Mouse (Mus musculus) kidney, postnatal 0 days (tissue): Measurements from ENCODE around the gene Gpc6. TPM values are rescaled to one million over a fixed set of nuclear protein-coding genes. Genes with fewer than 3 reads are reported as not detected.
A peak's percentile ranks its signal among the peaks of the same experiment; 100 is the strongest.

Experiments
- ATAC-seq: fragments of 200-750 bp; cut with Nextera tagmentation; replicated peaks from 2 replicates; pipeline ENCODE4 v1.8.0; 2017; ENCODE audit warnings: low read depth, moderate number of reproducible peaks, moderate TSS enrichment, moderate library complexity; ENCODE audit not compliant: low FRiP score
- DNase-seq: peaks from one replicate; pipeline ENCODE4 v3.0.0-alpha.2; 2016; ENCODE audit warnings: low spot score
- H3K27ac ChIP-seq: fragments of 300-500 bp; sonication (generic); 2 replicates; pipeline ENCODE4 v1.5.1; 2014; ENCODE audit warnings: mild to moderate bottlenecking
- H3K27me3 ChIP-seq: fragments of 300-500 bp; sonication (generic); 2 replicates; pipeline ENCODE4 v1.6.1; 2014; ENCODE audit warnings: low read length, mixed read lengths; ENCODE audit not compliant: insufficient read depth
- H3K36me3 ChIP-seq: fragments of 300-500 bp; sonication (generic); 2 replicates; pipeline ENCODE4 v1.6.1; 2014; ENCODE audit warnings: low read length, mixed read lengths; ENCODE audit not compliant: insufficient read depth
- H3K4me1 ChIP-seq: fragments of 300-500 bp; sonication (generic); replicated peaks from 2 replicates; pipeline ENCODE4 v1.6.1; 2014; ENCODE audit warnings: antibody characterized with exemption, low read length, mixed read lengths; ENCODE audit not compliant: insufficient read depth
- H3K4me2 ChIP-seq: fragments of 300-500 bp; sonication (generic); 2 replicates; pipeline ENCODE4 v1.6.1; 2014; ENCODE audit warnings: mild to moderate bottlenecking, low read length, moderate library complexity, mixed read lengths
- H3K4me3 ChIP-seq: fragments of 300-500 bp; sonication (generic); replicated peaks from 2 replicates; pipeline ENCODE4 v1.5.1; 2014; ENCODE audit warnings: low read depth, low read length
- H3K9ac ChIP-seq: fragments of 300-500 bp; sonication (generic); 2 replicates; pipeline ENCODE4 v1.6.1; 2014; ENCODE audit warnings: low read depth, low read length
- H3K9me3 ChIP-seq: fragments of 300-500 bp; sonication (generic); replicated peaks from 2 replicates; pipeline ENCODE4 v1.6.1; 2016; ENCODE audit warnings: low read length, inconsistent platforms, mixed read lengths
- CTCF ChIP-seq: IDR thresholded peaks from 2 replicates; pipeline ENCODE4 v1.5.1; 2016; ENCODE audit warnings: antibody characterized with exemption, low read depth, mild to moderate bottlenecking, moderate library complexity
- WGBS: fragments of 180-500 bp; shearing (Covaris S2); extraction: QIAGEN DNeasy Blood & Tissue Kit; methylation state at CpG from one replicate; pipeline ENCODE4 v1.1.7; 2014; 5-methylcytosine and 5-hydroxymethylcytosine counted together
- polyA plus RNA-seq: library from polyadenylated mRNA; unstranded; fragments of >200 nt; fragmentation: Nextera tagmentation; extraction: Ambion mirVana; gene quantifications from 2 replicates; pipeline ENCODE4 v1.2.1, GENCODE M21; 2015

The Gpc6 gene
- polyA plus RNA-seq, 1 experiment from 2014 or later, result 46.4 TPM

GRCm38 (mm10) chr14:117351296-117351695 lies 426.2 kb downstream of the Gpc6 start:
- ATAC-seq, result no peak
- H3K4me1 ChIP-seq, result no peaks in the 10 kb centered on the region
- WGBS, result 69% methylated on average over 7 of the region's 7 CpGs
- no peaks in the 10 kb centered on the region for H3K9me3 ChIP-seq
- H3K36me3 ChIP-seq, result no peaks in the 10 kb centered on the region
- no peak overlapping the region for H3K4me2 ChIP-seq
- no peak for TF ChIP-seq CTCF
- no peak overlapping the region for H3K27ac ChIP-seq
- H3K4me3 ChIP-seq, result no peak overlapping the region
- no peaks in the 10 kb centered on the region for H3K27me3 ChIP-seq
- H3K9ac ChIP-seq, result no peak overlapping the region
- no peak for DNase-seq

- Histone ChIP-seq H3K36me3 (no peaks in the 10 kb centered on the region), H3K27me3 (no peaks in the 10 kb centered on the region), H3K9me3 (no peaks in the 10 kb centered on the region), H3K9ac (no peak overlapping the region), H3K4me3 (no peak overlapping the region), H3K4me1 (no peaks in the 10 kb centered on the region), H3K27ac (no peak overlapping the region), H3K4me2 (no peak overlapping the region)
- DNase-seq (no peak), ATAC-seq (no peak)
- WGBS, result 76% methylated on average over 9 of the region's 9 CpGs
- TF ChIP-seq CTCF, result no peak
These were observed 436.2 kb downstream of the Gpc6 start for GRCm38 (mm10) chr14:117361155-117361964.

GRCm38 (mm10) chr14:117361965-117362309 lies 436.8 kb downstream of the Gpc6 start:
- Histone ChIP-seq H3K4me3 (no peak overlapping the region), H3K9ac (no peak overlapping the region), H3K27ac (no peak overlapping the region), H3K36me3 (no peaks in the 10 kb centered on the region), H3K4me1 (no peaks in the 10 kb centered on the region), H3K27me3 (no peaks in the 10 kb centered on the region), H3K4me2 (no peak overlapping the region), H3K9me3 (no peaks in the 10 kb centered on the region)
- ATAC-seq (no peak), DNase-seq (no peak)
- 95% methylated on average over 2 of the region's 2 CpGs for WGBS
- no peak for TF ChIP-seq CTCF

GRCm38 (mm10) chr14:117369331-117369866 lies 444.3 kb downstream of the Gpc6 start:
- Histone ChIP-seq H3K36me3 (no peaks in the 10 kb centered on the region), H3K4me1 (no peaks in the 10 kb centered on the region), H3K27me3 (no peaks in the 10 kb centered on the region), H3K27ac (no peak overlapping the region), H3K9me3 (no peaks in the 10 kb centered on the region), H3K4me3 (no peak overlapping the region), H3K4me2 (no peak overlapping the region), H3K9ac (no peak overlapping the region)
- no peak for DNase-seq
- no peak for ATAC-seq
- no peak for TF ChIP-seq CTCF
- WGBS, result 84% methylated on average over 18 of the region's 18 CpGs

- Histone ChIP-seq H3K27me3 (no peaks in the 10 kb centered on the region), H3K4me2 (no peak overlapping the region), H3K9ac (no peak overlapping the region), H3K4me1 (0 out of 2 replicates have a peak, but pooled peaks cover 3% of the 10 kb centered on the region), H3K9me3 (no peaks in the 10 kb centered on the region), H3K27ac (no peak overlapping the region), H3K4me3 (no peak overlapping the region), H3K36me3 (no peaks in the 10 kb centered on the region)
- TF ChIP-seq CTCF, result no peak
- ATAC-seq (no peak), DNase-seq (no peak)
- 52% methylated on average over 4 of the region's 4 CpGs for WGBS
These were observed 451.8 kb downstream of the Gpc6 start for GRCm38 (mm10) chr14:117376822-117377376.

- WGBS, result 31% methylated on average over 6 of the region's 6 CpGs
- Histone ChIP-seq H3K27me3 (no peaks in the 10 kb centered on the region), H3K36me3 (no peaks in the 10 kb centered on the region), H3K27ac (no peak overlapping the region), H3K9me3 (no peaks in the 10 kb centered on the region), H3K4me2 (no peak overlapping the region), H3K4me3 (no peak overlapping the region), H3K9ac (no peak overlapping the region), H3K4me1 (0 out of 2 replicates have a peak, but pooled peaks cover 3% of the 10 kb centered on the region)
- DNase-seq (peak; percentile 90), ATAC-seq (no peak; the same call in 1 of the 2 replicates)
- no peak for TF ChIP-seq CTCF
These were observed 454.9 kb downstream of the Gpc6 start for GRCm38 (mm10) chr14:117379979-117380378.
